Mouse (Mus musculus) brain, embryonic 14.5 days (tissue): ENCODE data around the gene Lamb1. TPM values are rescaled to one million over a fixed set of nuclear protein-coding genes. Genes with fewer than 3 reads are reported as not detected.

Experiments
- DNase-seq: peaks from one replicate; pipeline ENCODE4 v3.0.0-alpha.2; 2011; ENCODE audit warnings: low read depth
- CTCF ChIP-seq: fragments of 200-500 bp; IDR thresholded peaks from 2 replicates; pipeline ENCODE4 v1.5.1; 2012; ENCODE audit warnings: inconsistent platforms, mild to moderate bottlenecking, moderate library complexity, borderline replicate concordance; ENCODE audit not compliant: insufficient read depth, insufficient read length; ENCODE audit errors: extremely low read depth
- POLR2A ChIP-seq: fragments of 200-500 bp; IDR thresholded peaks from 2 replicates; pipeline ENCODE4 v1.6.1; 2012; ENCODE audit warnings: mild to moderate bottlenecking, inconsistent platforms, borderline replicate concordance; ENCODE audit not compliant: poor library complexity, insufficient read depth, insufficient read length, severe bottlenecking; ENCODE audit errors: extremely low read depth
- polyA plus RNA-seq: library from polyadenylated mRNA; depleted of rRNA; stranded (reverse); fragments of >200 nt; gene quantifications from 2 replicates; pipeline ENCODE4 v1.2.3, GENCODE M21; 2012

Gene Lamb1
- polyA plus RNA-seq, 1 experiment, result 25.7 TPM

- DNase-seq, result no peak
- TF ChIP-seq POLR2A (no peak), CTCF (no peak)
Measured at GRCm38 (mm10) chr12:31307756-31308155, 42.7 kb downstream of the Lamb1 start.

- peak; percentile 20 for DNase-seq
- TF ChIP-seq CTCF (no peak), POLR2A (no peak)
Measured at GRCm38 (mm10) chr12:31310687-31311086, 45.7 kb downstream of the Lamb1 start.

- no peak for DNase-seq
- no peak for TF ChIP-seq POLR2A
Measured at GRCm38 (mm10) chr12:31311671-31312265, 46.7 kb downstream of the Lamb1 start.

GRCm38 (mm10) chr12:31312281-31312680, 47.2 kb downstream of the Lamb1 start:
- TF ChIP-seq CTCF, result no peak
- TF ChIP-seq POLR2A, result no peak
- DNase-seq, result no peak

- TF ChIP-seq POLR2A, result no peak
- no peak for TF ChIP-seq CTCF
Measured at GRCm38 (mm10) chr12:31313136-31313535, 48.1 kb downstream of the Lamb1 start.

GRCm38 (mm10) chr12:31314310-31314709, 49.3 kb downstream of the Lamb1 start:
- TF ChIP-seq POLR2A (no peak), CTCF (no peak)
- DNase-seq, result no peak

More at GRCm38 (mm10) chr12:31313136-31313535, 48.1 kb downstream of the Lamb1 start:
- DNase-seq, result no peak

- TF ChIP-seq CTCF (no peak), POLR2A (no peak)
- DNase-seq, result no peak
Measured at GRCm38 (mm10) chr12:31315961-31316360, 50.9 kb downstream of the Lamb1 start.

GRCm38 (mm10) chr12:31317670-31318408, 52.8 kb downstream of the Lamb1 start:
- no peak for DNase-seq
- TF ChIP-seq CTCF (no peak), POLR2A (no peak)

GRCm38 (mm10) chr12:31318409-31318963, 53.5 kb downstream of the Lamb1 start:
- DNase-seq, result peak; percentile 67
- TF ChIP-seq POLR2A, result no peak
- TF ChIP-seq CTCF, result no peak

GRCm38 (mm10) chr12:31320817-31321216, 55.8 kb downstream of the Lamb1 start:
- DNase-seq, result no peak
- TF ChIP-seq POLR2A (no peak), CTCF (no peak)

- DNase-seq, result no peak
- TF ChIP-seq POLR2A (no peak), CTCF (no peak)
Measured at GRCm38 (mm10) chr12:31321532-31321931, 56.5 kb downstream of the Lamb1 start.

- DNase-seq, result no peak
- no peak for TF ChIP-seq POLR2A
- no peak for TF ChIP-seq CTCF
Measured at GRCm38 (mm10) chr12:31323136-31323695, 58.2 kb downstream of the Lamb1 start.

GRCm38 (mm10) chr12:31327139-31327538, 62.1 kb downstream of the Lamb1 start:
- no peak for DNase-seq
- TF ChIP-seq CTCF, result no peak
- TF ChIP-seq POLR2A, result no peak
